Mouse (Mus musculus) CH12.LX (cell line): ENCODE results near the gene Macrod2. TPM values are rescaled to one million over a fixed set of nuclear protein-coding genes. Genes with fewer than 3 reads are reported as not detected.

Experiments
- DNase-seq: peaks from one replicate; pipeline ENCODE4 v3.0.0-alpha.2; 2013; ENCODE audit errors: extremely low read depth
- H3K27ac ChIP-seq: 2 replicates; pipeline ENCODE4 v1.5.1; 2012; ENCODE audit warnings: low read depth, mild to moderate bottlenecking, control low read depth, moderate library complexity; ENCODE audit not compliant: insufficient read depth
- H3K27me3 ChIP-seq: replicated peaks from 2 replicates; pipeline ENCODE3; 2012; ENCODE audit warnings: inconsistent platforms
- H3K36me3 ChIP-seq, 2 experiments: replicated peaks in 1 of 2; 2 replicates each; pipeline versions ENCODE3 to v1.6.1; 2012; ENCODE audit warnings: inconsistent platforms in 1 of 2, low read length in 1 of 2, mild to moderate bottlenecking in 1 of 2, mixed read lengths in 1 of 2, moderate library complexity in 1 of 2; ENCODE audit not compliant: control insufficient read depth in 1 of 2, insufficient read depth in 1 of 2
- H3K4me1 ChIP-seq, 2 experiments: 2 replicates each; pipeline ENCODE4 v1.6.1; 2012; ENCODE audit warnings: inconsistent platforms in 1 of 2, moderate library complexity in 1 of 2; ENCODE audit not compliant: insufficient read depth in 2 of 2, control insufficient read depth in 1 of 2
- H3K4me2 ChIP-seq: 2 replicates; pipeline ENCODE4 v1.6.1; 2012; ENCODE audit warnings: low read depth, mild to moderate bottlenecking, control low read depth; ENCODE audit not compliant: poor library complexity, insufficient read depth, severe bottlenecking
- H3K4me3 ChIP-seq, 3 experiments: fragments of 150-350 bp in 1 of 3; sonication (generic) in 1 of 3; replicated peaks in 1 of 3; 2 replicates each; pipeline versions ENCODE3 to v1.5.1; 2011 to 2012; ENCODE audit warnings: low read depth in 2 of 3, low read length in 2 of 3, mild to moderate bottlenecking in 2 of 3, moderate library complexity in 2 of 3, control low read depth in 1 of 3, improper control_type of control experiment in 1 of 3, inconsistent platforms in 1 of 3, mixed read lengths in 1 of 3; ENCODE audit not compliant: poor library complexity in 1 of 3
- H3K79me2 ChIP-seq: replicated peaks from 2 replicates; pipeline ENCODE4 v1.6.1; 2012; ENCODE audit warnings: mild to moderate bottlenecking, moderate library complexity; ENCODE audit not compliant: control insufficient read depth, poor library complexity, insufficient read depth, severe bottlenecking; ENCODE audit errors: extremely low read depth
- H3K9ac ChIP-seq: 2 replicates; pipeline ENCODE4 v1.6.1; 2012; ENCODE audit warnings: low read depth, mild to moderate bottlenecking, control low read depth, moderate library complexity; ENCODE audit not compliant: insufficient read depth
- H3K9me3 ChIP-seq: replicated peaks from 2 replicates; pipeline ENCODE3; 2012; ENCODE audit warnings: low read length, inconsistent platforms, mixed read lengths
- BHLHE40 ChIP-seq: IDR thresholded peaks from 2 replicates; pipeline ENCODE4 v1.6.1; 2011; ENCODE audit warnings: mild to moderate bottlenecking, low read depth, low read length, improper control_type of control experiment
- CHD2 ChIP-seq: IDR thresholded peaks from 2 replicates; pipeline ENCODE4 v1.6.1; 2011; ENCODE audit warnings: low read length, improper control_type of control experiment
- CTCF ChIP-seq, 2 experiments: IDR thresholded peaks in 1 of 2; conservative IDR thresholded peaks in 1 of 2; 2 replicates each; pipeline ENCODE4 v1.5.1; 2011 to 2012; ENCODE audit warnings: low read depth in 2 of 2, low read length in 2 of 2, improper control_type of control experiment in 1 of 2, inconsistent platforms in 1 of 2, mild to moderate bottlenecking in 1 of 2, moderate library complexity in 1 of 2
- ELF1 ChIP-seq: IDR thresholded peaks from 2 replicates; pipeline ENCODE4 v1.6.1; 2014; ENCODE audit warnings: low read depth, mild to moderate bottlenecking, inconsistent platforms, low read length, improper control_type of control experiment
- EP300 ChIP-seq: IDR thresholded peaks from 2 replicates; pipeline ENCODE4 v1.6.1; 2011; ENCODE audit warnings: low read length, improper control_type of control experiment
- GABPA ChIP-seq: IDR thresholded peaks from 2 replicates; pipeline ENCODE4 v1.6.1; 2012; ENCODE audit warnings: low read depth, low read length, improper control_type of control experiment, inconsistent platforms; ENCODE audit not compliant: insufficient replicate concordance
- JUND ChIP-seq: conservative IDR thresholded peaks from 2 replicates; pipeline ENCODE4 v1.6.1; 2011; ENCODE audit warnings: low read depth, low read length, improper control_type of control experiment
- MAX ChIP-seq: IDR thresholded peaks from 2 replicates; pipeline ENCODE4 v1.6.1; 2011; ENCODE audit warnings: low read length, improper control_type of control experiment
- MEF2A ChIP-seq: IDR thresholded peaks from 2 replicates; pipeline ENCODE4 v1.6.1; 2014; ENCODE audit warnings: low read depth, mild to moderate bottlenecking, inconsistent platforms, low read length, improper control_type of control experiment, borderline replicate concordance
- MYC ChIP-seq: IDR thresholded peaks from 2 replicates; pipeline ENCODE4 v1.6.1; 2011; ENCODE audit warnings: low read depth, mild to moderate bottlenecking, improper control_type of control experiment, low read length
- NELFE ChIP-seq: IDR thresholded peaks from 2 replicates; pipeline ENCODE4 v1.6.1; 2011; ENCODE audit warnings: low read depth, low read length, improper control_type of control experiment
- NRF1 ChIP-seq: IDR thresholded peaks from 2 replicates; pipeline ENCODE4 v1.6.1; 2014; ENCODE audit warnings: low read depth, mild to moderate bottlenecking, inconsistent platforms, low read length, improper control_type of control experiment, moderate library complexity
- PAX5 ChIP-seq: IDR thresholded peaks from 2 replicates; pipeline ENCODE4 v1.6.1; 2012; ENCODE audit warnings: low read length, inconsistent platforms, mixed read lengths
- POLR2A ChIP-seq: IDR thresholded peaks from 2 replicates; pipeline ENCODE4 v1.6.1; 2011; ENCODE audit warnings: low read depth, mild to moderate bottlenecking, improper control_type of control experiment, low read length
- SIN3A ChIP-seq: IDR thresholded peaks from 2 replicates; pipeline ENCODE4 v1.6.1; 2012; ENCODE audit warnings: low read length, improper control_type of control experiment, inconsistent platforms
- SMC3 ChIP-seq: IDR thresholded peaks from 2 replicates; pipeline ENCODE4 v1.6.1; 2011; ENCODE audit warnings: low read depth, low read length, improper control_type of control experiment
- TCF12 ChIP-seq: IDR thresholded peaks from 2 replicates; pipeline ENCODE4 v1.6.1; 2014; ENCODE audit warnings: low read depth, mild to moderate bottlenecking, inconsistent platforms, low read length, improper control_type of control experiment
- USF1 ChIP-seq: IDR thresholded peaks from 2 replicates; pipeline ENCODE4 v1.6.1; 2014; ENCODE audit warnings: low read depth, mild to moderate bottlenecking, inconsistent platforms, low read length, improper control_type of control experiment
- ZMIZ1 ChIP-seq: IDR thresholded peaks from 2 replicates; pipeline ENCODE4 v1.6.1; 2012; ENCODE audit warnings: low read depth, mild to moderate bottlenecking, inconsistent platforms, low read length, improper control_type of control experiment
- ZNF384 ChIP-seq: IDR thresholded peaks from 2 replicates; pipeline ENCODE4 v1.6.1; 2012; ENCODE audit warnings: low read depth, low read length, improper control_type of control experiment, inconsistent platforms
- dilution Hi-C: fragments of 300-500 bp; cut with MboI; formaldehyde crosslinking; loops from 2 replicates; pipeline ENCODE4 v1.14.3; 2020; ENCODE audit warnings: low sequenced_read_pairs; ENCODE audit not compliant: extremely low pct_unique_long_range_greater_than_20kb, extremely low pct_ligation_motif_present
- in situ Hi-C: fragments of 300-500 bp; cut with MboI; formaldehyde crosslinking; loops from 3 replicates; pipeline ENCODE4 v1.14.3; 2019; ENCODE audit warnings: low sequenced_read_pairs, low pct_ligation_motif_present, low pct_unique_long_range_greater_than_20kb, mixed read lengths
- polyA plus RNA-seq: library from polyadenylated mRNA; unstranded; fragments of >175 nt; gene quantifications from 2 replicates; pipeline ENCODE4 v1.2.1, GENCODE M21; 2012; ENCODE audit warnings: low read depth; ENCODE audit not compliant: insufficient read length
- total RNA-seq, 2 experiments: library from RNA; depleted of rRNA; stranded (reverse); fragments of 300-350 nt in 1 of 2; fragments of >200 nt in 1 of 2; gene quantifications; 2 replicates each; pipeline ENCODE4 v1.2.3; 2012 to 2014

The Macrod2 gene
- total and polyA plus RNA-seq, 3 experiments = not detected

DNA sequence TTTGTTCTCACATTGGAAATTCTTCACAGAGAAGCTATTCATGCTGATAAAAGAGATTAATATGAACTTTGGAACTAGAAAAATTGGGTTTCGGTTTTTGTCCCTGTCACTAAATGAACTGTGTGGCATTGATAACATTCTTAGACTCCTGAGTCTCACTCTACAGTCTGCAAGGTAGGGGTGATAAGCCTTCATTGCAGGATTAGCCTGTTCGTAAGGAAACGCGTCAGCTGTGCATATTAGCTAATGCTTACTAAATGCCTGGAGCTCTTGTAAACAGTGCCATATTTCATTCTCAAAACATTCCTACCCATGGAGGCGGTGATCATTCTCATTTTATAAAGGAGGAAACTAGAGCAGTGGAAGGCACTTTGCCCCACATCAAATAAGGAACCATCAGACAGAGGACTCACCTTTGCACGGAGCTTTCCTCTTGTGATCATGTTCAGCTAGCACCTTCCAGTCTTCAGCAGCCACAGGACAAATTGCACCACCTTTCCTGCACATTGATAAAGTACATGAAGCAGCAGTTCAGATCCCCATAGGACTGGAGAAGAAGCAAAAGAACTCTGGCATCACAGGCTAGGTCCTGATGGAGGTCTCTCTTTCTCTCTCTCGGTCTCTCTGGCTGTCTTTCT lies 891.1 kb downstream of the Macrod2 start:
- dilution Hi-C loops = no loop called here
- no peak for TF ChIP-seq SMC3
- TF ChIP-seq, all 38 proteins: peak for 0

DNA sequence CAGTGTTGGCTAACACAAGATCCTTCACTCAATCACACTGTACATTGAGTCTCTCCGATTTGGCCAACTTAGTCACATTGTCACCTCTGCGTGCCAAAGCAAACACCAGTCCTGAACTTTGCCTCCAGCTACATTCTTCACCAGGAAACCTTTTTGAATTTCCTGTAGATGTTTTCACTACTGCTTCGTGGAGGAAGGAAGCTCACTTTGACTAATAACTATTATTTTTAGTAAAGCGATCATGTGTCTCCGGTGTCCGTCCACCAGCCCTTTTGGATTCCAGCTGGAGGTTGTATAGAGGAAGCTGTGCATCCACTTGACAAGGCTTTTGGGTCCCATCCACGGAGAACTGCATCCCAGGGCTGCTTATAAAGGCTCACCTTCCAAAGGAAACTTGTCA lies 893.4 kb downstream of the Macrod2 start:
- DNase-seq = no peak
- Histone ChIP-seq H3K27me3 (no peaks in the 10 kb centered on the region), H3K9me3 (peaks cover 36% of the 10 kb centered on the region)

More for the DNA sequence above, 891.1 kb downstream of the Macrod2 start:
- Histone ChIP-seq H3K4me2 (no peak overlapping the region), H3K9me3 (peaks cover 31% of the 10 kb centered on the region), H3K27ac (no peak overlapping the region), H3K4me3 (no peak overlapping the region), H3K79me2 (no peaks in the 10 kb centered on the region), H3K4me1 (no peaks in the 10 kb centered on the region), H3K27me3 (no peaks in the 10 kb centered on the region), H3K9ac (no peak overlapping the region), H3K36me3 (no peaks in the 10 kb centered on the region)
- in situ Hi-C loops = no loop called here
- DNase-seq = no peak

DNA sequence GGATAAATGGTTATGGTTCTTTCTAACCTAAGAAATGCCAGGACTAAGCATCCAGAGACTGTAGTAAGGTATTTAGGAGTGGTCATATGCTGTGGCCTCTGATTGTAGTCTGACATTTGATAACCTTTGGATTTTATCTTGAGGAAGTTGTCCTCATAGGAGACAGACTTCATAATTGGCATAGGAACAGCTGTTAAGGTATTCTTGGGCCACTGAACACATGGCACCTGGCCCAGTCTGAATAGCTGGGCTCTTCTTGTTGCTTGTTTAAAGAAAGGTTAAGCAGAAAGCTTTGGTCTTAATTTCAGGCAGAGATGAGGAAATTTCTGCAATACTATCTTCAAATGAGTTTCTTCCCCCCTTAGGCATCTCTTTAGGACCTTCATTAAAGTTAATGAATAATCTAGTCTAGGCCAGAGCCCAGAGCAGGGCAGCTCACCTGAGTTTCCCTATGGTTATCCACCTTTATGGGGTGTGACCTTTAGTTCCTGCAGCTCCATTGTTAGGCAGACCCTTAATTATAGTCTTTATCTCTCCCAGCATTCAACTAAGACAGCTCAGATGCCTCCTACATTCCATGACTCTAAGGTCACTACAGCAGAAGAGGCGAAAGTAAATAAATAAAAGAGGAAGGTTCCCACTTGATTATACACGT lies 894.1 kb downstream of the Macrod2 start:
- TF ChIP-seq GABPA = no peak
- no peak for TF ChIP-seq MYC
- TF ChIP-seq ELF1 = no peak
- TF ChIP-seq MEF2A = no peak
- no peak for TF ChIP-seq SIN3A
- no peak for TF ChIP-seq POLR2A
- TF ChIP-seq PAX5 = no peak
- TF ChIP-seq NELFE = no peak
- no peak for TF ChIP-seq BHLHE40
- no peak for TF ChIP-seq CTCF (conservative IDR thresholded peaks at IDR 0.05 in 1 of 2, IDR thresholded peaks at IDR 0.05 in 1 of 2; ENCODE audit: low read depth in 2 of 2, low read length in 2 of 2)
- TF ChIP-seq CHD2 = no peak
- TF ChIP-seq NRF1 = no peak
- no peak for TF ChIP-seq SMC3
- no peak for TF ChIP-seq TCF12
- no peak for TF ChIP-seq ZNF384
- no peak for TF ChIP-seq EP300
- TF ChIP-seq JUND = no peak
- TF ChIP-seq USF1 = no peak
- Histone ChIP-seq H3K27me3 (no peaks in the 10 kb centered on the region), H3K9me3 (peaks cover 35% of the 10 kb centered on the region), H3K4me1 (no peaks in the 10 kb centered on the region), H3K4me3 (no peak overlapping the region), H3K27ac (no peak overlapping the region), H3K36me3 (no peaks in the 10 kb centered on the region), H3K79me2 (no peaks in the 10 kb centered on the region), H3K4me2 (no peak overlapping the region), H3K9ac (no peak overlapping the region)
- dilution Hi-C loops (no loop called here), in situ Hi-C loops (no loop called here)
- DNase-seq = no peak

More for the DNA sequence above, 893.4 kb downstream of the Macrod2 start:
- Histone ChIP-seq H3K4me1 (no peaks in the 10 kb centered on the region), H3K27ac (no peak overlapping the region), H3K4me3 (no peak overlapping the region), H3K79me2 (no peaks in the 10 kb centered on the region), H3K36me3 (no peaks in the 10 kb centered on the region), H3K4me2 (no peak overlapping the region), H3K9ac (no peak overlapping the region)
- dilution Hi-C loops = no loop called here
- in situ Hi-C loops = no loop called here
- TF ChIP-seq MAX (no peak), GABPA (no peak), SIN3A (no peak), SMC3 (no peak), ZMIZ1 (no peak)
